Mouse (Mus musculus) thymus, postnatal 4 days (tissue): Measurements from ENCODE around the gene Psmb5.

Experiments
- DNase-seq: peaks from one replicate; pipeline ENCODE4 v3.0.0; 2021

Gene Psmb5

DNA sequence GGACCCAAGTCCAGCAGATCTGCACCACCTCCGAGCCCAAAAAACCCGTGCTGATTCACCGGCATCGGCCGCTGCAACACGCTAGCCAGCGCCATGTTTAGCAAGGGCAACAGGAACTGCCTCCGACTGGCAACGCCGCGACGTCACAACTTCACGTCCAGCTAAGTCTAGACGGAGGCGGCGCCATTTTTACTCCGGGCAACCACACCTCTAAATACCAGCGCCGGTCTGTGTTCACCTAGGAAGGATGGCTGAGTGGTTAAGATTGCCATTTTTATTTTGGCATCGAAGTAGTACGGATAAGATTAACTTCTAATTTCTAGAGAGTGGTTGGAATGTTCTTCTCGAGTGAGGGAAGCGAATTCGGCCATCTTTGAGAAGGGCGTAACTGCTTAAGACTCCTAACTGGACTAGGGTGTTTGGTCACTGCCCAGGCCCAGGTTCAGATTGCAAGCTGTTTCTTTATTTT, at the start of gene Psmb5:
Psmb5 (minus strand) TSS at position 126 of the 469 bp plus-strand sequence.
- peak; percentile 91 for DNase-seq

DNA sequence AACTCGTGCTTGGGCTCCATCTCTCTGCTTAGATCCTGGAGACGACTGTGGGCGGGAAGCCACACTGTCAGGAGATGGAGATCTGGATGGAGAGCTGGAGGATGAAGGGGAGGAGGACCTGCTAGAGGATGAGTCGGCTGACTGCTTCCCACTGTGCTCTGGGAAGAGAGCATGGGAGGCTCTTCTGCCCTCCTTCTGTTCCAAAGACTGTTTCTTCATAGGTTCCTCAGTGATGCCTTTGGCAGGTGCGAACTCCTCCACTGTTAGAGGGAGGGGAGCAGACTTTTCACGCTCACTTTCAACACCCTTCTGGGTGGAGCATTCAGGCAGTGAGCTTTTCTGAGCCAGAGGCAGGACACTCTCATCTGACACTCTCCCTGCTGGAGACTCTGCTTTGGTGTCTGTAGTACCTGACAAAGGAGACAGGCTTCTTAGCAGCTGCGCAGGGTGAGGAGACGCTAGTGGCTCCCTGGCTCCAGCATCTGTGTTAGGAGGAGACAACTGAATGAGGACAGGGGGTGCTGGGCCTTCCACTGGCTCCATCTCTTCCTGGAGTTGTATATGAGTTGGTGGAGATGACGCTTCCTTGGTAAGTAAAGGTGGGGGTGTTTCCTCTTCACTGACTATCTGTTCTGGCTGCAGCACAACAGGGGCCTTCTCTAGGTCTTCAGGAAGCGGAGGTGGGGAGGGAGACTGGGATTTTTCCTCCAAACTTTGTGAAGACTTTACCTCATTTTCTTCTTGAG, 46.8 kb upstream of the Psmb5 start:
- no peak for DNase-seq

DNA sequence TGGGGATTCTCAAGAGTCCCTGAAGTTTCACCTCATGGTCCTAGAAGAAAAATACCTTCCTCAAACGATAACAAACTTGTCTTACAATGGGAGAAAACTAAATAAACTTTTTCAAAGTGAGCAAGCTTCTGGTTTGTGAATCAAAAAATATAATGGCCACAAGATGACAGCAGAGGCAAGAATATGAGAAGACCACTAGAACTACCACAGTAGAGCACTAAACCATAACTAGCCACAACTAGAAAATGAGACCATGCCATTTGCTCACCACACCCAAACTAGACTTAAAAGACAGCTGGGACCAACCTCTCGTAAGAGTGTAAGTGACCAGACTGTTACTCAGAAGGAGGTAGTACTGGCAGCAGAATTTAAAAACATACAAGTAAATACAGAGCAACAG, 42.2 kb upstream of the Psmb5 start:
- DNase-seq, result no peak

DNA sequence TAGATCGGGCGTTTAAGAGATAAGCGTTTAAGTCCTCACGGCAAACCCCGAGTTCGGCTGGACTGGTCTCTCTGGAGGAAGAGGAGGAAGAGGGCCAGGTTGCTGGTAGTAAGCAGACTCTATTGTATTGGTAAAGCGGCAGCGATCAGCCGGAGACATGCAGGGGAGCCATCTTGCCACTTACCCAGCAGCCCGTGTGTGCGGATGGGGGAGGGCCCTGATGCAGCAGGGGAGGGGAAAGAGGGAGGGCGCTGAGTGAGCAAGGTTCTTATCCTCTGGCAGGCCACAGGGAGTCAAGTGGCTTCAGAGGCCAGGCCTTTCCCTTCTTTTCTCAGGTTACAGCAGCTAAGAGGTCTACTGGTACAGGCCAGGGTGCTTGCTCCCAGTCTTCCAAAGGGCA, 35.7 kb upstream of the Psmb5 start:
- peak; percentile 86 for DNase-seq

DNA sequence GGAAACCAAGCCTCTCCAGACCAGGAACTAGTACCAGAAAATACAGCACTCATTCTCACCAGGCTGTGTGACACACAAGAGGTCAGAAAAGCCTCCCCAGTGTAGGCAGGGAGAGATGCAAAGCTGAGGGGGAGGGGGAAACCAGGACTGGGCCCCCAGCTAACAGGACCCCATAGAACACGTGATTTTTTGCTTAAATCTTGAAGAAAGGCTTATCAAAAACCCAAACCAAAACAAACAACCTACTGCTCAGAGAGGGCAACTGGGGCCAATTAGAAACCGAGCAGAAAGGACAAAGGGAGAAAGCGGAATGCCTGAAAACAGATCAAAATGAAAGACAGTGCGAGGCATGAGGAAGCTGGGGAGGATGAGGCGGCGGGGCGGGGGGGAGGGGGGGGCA, 35.0 kb upstream of the Psmb5 start:
- DNase-seq, result peak; percentile 25

DNA sequence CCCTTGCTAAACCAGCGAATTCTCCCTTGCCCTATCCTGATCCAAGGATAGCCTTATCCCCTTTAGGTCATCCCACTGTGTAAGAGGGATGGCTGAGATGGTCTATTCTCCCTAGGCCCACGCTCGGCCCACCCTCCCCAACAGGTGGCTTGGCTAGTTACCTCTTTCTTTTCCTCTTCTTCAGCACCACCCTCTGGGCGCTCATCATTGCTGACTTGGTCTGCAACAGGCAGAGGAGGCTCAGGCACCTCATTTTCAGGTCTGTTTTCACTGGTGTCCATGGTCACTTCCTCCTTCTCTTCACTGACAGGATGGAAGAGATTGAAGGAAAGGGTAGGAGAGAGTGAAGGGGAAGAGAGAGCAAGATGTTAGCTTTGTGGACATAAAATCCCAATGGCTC, 33.7 kb upstream of the Psmb5 start:
- DNase-seq, result no peak

DNA sequence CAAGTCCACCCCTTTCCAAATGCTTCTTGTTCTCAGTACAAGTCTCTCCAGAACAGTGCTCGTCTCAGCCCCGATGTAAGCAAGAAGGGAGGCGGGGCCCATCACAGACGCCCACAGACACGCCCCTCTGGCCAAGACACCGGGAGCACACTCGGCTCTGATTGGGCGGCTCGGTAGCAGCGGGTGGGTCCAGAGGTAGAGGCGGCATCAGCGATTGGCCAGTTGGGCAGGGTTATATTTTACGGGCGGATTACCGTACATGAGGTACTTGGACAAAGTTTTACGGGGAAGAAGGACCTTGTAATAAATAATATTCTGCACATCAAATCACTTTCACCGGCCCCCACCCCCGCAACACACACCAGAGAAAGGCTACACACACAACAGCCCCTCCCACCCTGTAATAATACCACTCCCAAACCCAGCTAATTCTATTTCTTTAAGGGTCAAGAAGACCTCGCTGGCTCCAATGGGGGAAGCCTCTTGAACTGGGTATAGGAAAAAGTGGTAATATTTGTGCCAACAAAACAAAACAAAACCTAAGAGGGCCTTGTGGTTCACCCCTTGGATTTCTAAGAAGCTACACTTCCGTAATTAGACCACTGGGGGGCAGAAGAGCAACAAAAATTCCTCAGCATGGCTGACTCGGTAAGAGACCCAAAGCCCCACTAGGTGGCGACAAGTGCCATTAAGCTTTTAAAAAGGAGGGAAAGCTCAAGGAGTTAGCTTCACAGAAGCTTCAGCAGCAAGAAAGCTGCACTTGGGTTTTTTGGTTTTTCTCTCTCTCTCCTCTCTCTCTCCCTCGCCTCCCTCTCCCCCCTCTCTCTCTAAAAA, 33.0 kb upstream of the Psmb5 start:
- DNase-seq, result peak; percentile 93

DNA sequence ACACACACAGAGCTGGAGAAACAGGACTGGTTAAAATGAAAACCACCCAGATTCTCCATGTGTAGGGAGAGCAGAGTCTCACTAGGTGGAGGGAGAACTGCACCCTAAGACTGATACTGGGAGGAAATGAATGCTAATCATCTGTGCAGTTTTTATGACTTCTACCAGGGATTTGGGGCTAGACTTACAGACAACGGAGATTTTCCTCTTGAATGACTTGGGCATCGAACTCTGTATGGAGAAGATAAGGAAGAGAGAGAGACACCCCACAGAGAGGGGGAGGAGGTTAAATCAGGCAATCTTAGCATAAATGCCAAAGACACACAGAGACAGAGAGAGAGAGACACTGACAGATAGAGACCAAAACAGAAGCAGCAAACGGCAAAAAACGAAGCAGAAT, 30.1 kb upstream of the Psmb5 start:
- DNase-seq, result no peak

DNA sequence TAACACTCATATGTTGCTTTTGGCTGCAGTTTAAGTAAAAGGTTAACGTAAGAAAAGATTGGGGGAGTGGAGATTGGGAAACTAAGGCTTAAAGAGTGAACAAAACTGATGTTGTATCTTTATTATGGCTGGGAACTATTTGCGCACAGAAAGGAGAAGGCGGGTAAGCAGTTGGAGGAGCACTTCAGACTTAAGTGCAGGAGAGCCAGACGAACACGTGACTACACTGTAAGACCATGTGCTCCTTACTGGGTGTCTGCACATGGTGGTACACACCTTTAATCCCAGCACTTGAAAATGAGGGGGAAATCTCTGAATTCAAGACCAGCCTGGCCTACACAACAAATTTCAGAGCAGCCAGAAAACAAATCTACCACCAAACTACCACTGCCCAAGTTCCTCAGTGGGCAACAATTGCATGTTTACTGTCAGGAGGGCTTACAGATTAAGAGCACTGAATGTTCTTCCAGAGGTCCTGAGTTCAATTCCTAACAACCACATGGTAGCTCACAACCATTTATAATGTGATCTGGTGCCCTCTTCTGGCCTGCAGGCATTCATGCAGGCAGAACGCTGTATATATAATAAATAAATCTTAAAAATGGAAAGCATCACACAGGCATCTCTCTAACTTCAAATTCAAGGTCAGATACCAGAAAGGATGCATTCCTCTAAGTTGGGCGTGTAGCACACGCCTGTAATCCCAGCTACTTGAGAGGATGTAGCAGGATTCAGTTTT, 29.2 kb upstream of the Psmb5 start:
- DNase-seq, result no peak

DNA sequence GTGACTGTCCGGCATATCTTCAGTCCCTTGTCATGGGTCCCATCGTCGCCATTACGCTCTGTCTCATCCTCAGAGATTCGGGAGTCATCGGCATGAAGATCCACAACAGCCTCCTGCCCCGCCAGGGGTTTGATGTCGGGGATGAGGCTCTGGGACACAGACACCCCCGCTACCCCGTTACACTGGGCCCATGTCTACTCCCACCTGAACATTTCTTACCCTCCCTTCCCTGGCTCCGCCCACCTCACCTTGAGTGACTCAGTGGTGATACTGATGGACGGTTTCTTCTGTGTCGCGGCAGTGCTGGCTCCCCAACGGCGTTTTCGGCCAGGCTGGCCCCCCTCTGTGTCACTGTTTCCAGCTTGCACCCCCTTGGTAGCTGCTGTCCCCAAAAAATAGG, 28.6 kb upstream of the Psmb5 start:
- no peak for DNase-seq

DNA sequence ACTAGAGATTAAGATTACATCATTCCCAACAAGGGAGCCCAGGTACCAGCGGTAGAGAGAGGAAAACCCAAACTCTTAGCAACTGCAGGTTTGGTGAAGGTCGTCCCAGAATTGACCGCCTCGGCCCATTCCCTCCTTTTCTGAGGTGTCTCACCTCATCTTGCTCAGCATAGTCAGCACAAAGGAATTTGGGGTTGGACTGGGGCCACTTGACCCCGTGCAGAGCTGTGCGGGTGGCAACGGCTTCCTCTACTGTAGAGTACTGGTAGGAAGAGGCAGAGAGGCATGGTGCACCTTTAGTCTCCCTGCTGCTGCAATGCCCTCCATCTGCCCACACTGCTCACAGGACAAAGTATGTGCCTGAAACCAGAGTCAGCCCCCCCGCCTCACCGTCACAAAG, 26.5 kb upstream of the Psmb5 start:
- no peak for DNase-seq

DNA sequence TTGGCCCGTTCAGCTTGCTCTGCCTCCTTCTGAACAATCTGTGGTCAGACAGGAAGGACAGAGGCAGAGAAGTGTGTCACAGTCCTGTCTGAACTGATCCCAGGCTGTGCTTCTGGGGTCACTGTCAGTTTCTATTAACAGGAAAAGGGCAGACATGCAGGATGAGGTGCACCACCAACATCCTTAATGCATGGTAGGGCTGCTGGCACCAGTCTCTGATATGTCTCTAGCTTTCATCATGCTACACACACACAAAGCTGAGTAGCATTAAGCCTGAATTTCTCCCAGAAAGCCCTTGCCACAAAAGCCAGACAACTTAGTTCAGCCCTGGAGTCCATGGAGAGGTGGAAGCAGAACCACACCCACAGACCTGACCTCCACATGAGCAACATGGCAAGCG, 25.2 kb upstream of the Psmb5 start:
- DNase-seq, result no peak

DNA sequence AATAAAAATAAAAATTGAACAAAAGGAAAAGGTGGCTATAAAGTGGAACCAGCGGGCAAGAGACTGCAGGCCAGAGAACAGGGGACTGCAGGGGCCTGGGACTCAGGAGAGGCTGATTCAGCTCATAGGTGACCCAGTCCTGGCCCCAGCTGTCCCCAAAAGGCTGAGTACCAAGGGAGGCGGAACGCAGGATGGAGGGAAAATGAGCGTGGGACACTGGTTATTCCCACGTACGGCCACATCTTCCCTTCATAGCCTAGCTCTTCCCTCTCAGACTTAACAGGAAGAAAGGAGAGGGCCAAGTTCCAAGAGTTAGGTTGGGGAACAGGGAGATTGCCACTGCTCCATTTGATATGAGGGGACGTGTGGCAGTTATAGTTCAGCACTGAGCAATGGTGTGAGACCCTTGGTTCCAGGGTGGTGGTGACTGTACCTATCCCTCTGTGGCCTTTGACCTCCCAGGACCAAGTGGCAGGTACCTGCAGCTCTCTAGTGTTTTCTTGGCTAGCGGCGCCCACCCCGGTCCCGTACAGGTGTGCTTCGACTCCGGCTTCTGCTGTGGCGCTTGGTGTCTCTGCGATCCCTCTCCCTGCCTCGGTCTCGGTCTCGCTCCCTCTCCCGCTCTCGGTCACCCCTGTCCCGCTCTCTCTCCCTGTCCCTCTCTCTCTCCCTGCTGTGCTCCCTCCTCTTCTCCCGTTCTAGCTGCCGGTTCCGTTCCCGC, 24.6 kb upstream of the Psmb5 start:
- no peak for DNase-seq

DNA sequence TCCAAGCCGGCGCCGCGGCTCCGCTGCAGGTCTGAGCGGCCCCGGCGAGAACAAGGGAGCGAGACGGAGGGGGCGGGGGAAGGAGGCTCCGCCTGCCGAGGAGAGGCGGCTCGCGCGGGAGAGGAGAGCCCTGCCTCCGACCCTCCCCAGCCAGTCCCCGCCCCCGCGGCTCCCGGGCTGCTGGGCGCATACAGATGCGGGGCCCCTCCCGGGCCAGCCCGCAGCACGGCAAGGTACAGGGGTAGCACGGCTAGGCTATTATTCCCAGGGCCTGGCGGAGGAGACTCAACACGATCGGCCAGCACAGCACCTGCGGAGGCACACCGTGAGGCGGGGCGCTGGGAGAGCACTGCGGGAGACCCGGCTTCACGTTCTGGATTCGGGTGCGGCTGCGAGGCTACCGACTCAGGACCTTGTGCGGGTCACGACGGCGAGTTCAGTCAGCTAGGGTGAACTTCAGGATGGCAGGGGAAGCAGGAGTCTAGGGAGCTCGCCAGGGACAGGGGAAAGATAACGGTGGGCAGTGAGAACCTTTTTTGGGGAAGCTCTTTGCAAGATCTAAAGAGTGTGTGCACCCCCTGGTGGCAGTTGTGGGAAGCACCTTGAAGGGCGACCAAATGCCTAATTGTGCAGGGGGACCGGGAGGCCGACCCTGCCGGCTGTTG, 23.6 kb upstream of the Psmb5 start, which contains the start of gene Cdh24:
Cdh24 (minus strand) TSS at position 60 of the 665 bp plus-strand sequence.
- peak; percentile 96 for DNase-seq

DNA sequence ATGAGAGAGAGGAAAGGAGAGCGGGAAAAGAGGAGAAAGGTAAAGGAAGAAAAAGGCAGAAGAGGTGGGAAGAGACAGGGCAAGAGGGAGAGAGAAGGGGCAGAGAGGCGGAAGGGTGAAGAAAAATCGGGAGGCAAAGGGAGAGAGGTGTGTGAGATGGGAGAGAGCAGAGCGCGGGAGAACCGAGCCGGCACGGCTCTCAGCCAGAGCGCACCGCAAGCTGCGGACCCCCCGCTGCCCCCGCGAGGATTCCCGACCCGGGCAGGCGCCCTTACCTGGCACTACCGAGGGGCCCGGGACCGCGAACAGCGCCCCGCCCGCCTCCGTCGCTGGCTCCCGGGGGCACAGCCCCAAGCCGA, 23.1 kb upstream of the Psmb5 start, which contains the start of gene Gm17606:
Gm17606 (plus strand) TSS at position 7 of the 359 bp plus-strand sequence.
- no peak for DNase-seq

DNA sequence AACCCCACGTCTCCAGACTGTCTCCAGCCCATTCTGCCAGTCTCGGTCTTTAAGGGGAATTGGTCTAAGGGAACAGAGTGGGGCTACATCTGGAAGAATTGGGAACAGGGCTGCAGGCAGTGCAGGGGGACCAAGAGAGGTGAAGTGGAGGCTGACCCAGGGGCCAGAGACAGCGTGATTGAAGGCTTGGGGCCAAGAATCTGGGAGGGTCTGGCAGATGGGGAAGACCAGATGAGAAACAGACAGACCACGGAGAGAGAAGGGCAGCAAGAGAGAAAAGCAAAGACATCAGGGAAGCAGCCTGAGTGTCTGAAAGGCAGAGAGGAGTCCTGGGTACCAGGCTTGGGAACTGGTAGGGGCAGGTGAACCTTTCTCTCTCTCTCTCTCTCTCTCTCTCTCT, 22.3 kb upstream of the Psmb5 start:
- no peak for DNase-seq

DNA sequence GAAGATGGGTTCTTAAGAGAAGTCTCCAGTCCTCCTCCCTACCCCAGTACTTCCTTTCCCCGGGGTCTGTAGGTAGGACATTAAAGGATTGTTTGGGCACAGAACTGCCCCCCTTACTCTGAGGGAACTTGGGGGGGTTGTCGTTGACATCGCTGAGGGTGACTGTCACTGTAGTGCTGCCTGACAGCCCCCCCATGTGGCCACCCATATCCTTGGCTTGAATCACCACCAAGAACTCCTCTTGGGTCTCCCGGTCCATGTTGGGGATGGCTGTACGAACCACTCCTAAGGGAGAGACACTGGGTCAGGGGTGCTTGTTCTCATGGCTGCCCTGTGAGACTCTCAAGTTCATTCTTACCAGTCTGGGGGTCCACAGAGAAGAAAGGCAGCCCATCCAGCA, 20.4 kb upstream of the Psmb5 start:
- DNase-seq, result peak; percentile 51

DNA sequence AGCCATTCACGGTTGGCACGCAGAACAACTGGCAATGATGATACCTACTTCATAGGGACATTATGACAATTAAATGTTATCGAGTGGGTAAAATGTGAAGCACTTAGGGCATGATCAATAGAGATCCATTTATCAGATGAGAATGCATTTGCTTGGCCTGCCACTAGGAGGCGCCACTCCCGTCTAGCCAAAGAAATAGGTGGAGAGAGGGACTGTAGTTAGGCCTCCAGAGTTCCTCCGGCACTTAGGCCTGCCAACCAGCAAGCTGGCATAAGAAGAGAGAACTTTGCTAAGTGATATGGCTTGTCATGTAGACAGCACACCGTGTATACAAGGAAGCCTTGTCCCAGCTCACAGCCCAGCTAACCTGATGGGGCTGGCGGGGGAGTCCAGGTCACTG, 19.1 kb upstream of the Psmb5 start:
- DNase-seq, result peak; percentile 83

DNA sequence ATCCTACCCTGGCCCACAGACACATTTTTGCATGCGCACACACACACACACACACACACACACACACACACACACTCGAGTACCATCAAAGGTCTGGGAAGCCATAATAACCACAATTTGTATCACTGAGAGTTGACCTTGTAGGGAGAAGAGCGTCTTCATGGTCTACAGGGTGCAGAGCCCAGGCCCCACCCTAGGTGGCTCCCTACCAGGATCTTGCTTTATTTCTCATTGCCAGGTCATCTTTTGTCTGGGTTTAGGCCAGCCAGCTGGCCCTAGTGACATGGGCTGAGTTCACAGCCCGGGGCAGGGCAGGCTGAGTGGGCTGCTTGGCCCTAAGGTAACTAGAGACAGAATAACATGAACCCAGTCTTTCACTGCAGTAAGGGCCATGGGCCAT, 16.4 kb upstream of the Psmb5 start:
- DNase-seq, result peak; percentile 49

DNA sequence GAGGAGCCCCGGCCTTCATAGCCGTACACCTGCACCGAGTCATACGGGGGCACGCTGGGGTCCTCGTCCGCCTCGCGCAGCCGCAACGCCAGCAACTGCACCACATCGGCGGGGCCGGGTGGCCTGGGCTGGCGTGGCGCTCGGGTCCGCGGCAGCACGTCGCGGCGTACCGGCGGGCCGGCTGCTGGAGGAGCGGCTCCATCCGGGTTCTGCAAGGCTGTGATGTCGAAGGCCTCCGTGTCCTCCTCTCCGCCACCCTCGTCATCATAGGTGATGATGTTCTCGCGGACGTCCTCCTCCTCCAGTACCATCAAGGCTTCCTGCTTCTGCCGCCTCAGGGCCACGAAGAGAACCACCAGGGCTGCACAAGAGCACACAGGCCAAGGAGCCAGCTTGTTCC, 14.4 kb upstream of the Psmb5 start:
- no peak for DNase-seq

DNA sequence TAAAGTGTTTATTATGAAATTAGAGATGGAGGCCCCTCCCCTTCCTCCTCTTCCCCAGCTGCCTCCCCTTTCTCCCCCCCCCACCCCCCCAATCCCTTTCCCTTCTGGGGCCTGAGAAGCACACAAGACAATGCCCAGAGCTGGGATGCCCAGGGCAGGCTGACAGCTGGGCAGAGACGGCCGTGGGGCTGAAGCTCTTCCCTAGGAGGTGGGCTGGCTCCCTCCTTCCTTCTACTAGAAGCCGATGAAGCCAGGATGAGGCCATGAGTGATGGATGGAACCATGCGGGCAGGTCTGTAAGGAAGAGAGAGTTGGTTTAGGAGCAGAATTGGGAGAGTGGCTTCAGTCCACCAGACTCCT, 13.4 kb upstream of the Psmb5 start:
- no peak for DNase-seq

DNA sequence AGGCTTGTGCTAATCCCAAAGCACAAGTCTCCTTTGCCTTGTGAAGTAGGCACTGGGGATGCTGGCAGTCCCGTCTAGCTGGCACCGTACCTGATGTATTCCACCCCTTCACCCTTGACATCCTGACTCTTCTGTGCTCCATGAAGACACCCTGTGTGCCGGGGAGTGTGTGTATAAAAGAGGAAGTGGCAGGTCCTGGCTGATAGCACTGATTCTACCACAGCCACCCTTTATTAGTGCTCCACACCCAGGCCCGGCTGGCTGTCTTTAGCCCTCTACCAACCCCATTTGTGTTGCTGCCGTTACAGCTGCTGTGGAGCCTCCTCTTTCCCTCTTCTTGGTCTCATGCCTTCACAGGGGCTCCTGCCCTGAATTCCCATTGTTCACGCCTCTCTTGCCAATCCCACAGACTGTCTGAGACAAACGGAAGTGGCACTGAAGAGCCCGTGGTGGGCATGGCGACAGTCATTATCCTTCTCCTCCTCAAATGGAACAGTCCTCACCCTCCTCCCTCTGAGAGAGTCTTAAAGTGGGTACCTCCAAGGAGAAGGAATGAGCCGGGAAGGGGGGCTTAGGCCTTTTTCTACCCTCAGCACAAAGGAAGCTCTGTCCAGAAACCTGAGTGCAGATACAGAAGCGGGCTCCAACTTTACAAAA, 12.9 kb upstream of the Psmb5 start:
- DNase-seq, result no peak
